Mouse (Mus musculus): ENCODE results near the gene Arhgef25.

DNA sequence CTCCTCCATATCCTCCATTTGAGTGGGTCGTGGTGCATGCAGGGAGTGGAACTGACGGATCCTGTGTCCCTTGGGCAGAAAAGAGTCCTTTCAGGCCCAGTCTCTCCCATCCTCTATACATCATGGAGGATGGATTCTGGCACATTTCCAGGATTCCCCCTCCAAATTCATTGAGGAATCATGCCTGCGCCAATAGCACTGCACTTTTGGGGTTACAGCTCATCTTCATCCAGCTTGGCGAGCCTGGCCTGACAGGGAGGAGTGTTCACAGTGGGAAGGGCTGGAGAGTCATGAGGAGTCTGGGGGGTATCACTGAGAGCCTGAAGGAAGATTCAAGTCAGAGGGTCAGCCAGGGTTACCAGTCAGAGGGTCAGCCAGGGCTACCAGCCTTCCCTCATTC lies 7.3 kb downstream of the Arhgef25 start:
- TF ChIP-seq CTCF (IDR thresholded peaks at IDR 0.05; ENCODE audit: control insufficient read depth, insufficient read depth, insufficient replicate concordance, low read depth, low read length): no peak
- no peak for TF ChIP-seq POLR2A (IDR thresholded peaks at IDR 0.05; ENCODE audit: control insufficient read depth, low read depth, low read length)

Data from testis, adult 2 months (tissue).